Mouse (Mus musculus): Measurements from ENCODE around the gene Mroh7.
A peak's percentile ranks its signal among the peaks of the same experiment; 100 is the strongest.
"Not testable (repeated sequence)": the region's sequence is repeated elsewhere in the genome, so short reads cannot be mapped to it uniquely, and the experiment has no call there.

Mroh7 gene

GRCm38 (mm10) chr4:106730814-106731213, at the start of gene Mroh7:
Gene Mroh7, minus strand, starts transcription at chr4:106730925.
- no peak for DNase-seq (ENCODE audit: extremely low spot score)

GRCm38 (mm10) chr4:106780045-106780444, 49.3 kb upstream of the Mroh7 start:
- peak; percentile 67 for DNase-seq (ENCODE audit: extremely low spot score)

- peak; percentile 63 for DNase-seq (ENCODE audit: extremely low spot score)
Observed at GRCm38 (mm10) chr4:106778116-106778788, 47.5 kb upstream of the Mroh7 start.

- DNase-seq (ENCODE audit: extremely low spot score) = peak; percentile 51
Observed at GRCm38 (mm10) chr4:106776998-106777397, 46.3 kb upstream of the Mroh7 start.

- DNase-seq (ENCODE audit: extremely low spot score) = not testable (repeated sequence)
Observed at GRCm38 (mm10) chr4:106775767-106776166, 45.0 kb upstream of the Mroh7 start.

GRCm38 (mm10) chr4:106772558-106772957, 41.8 kb upstream of the Mroh7 start:
- no peak for DNase-seq (ENCODE audit: extremely low spot score)

GRCm38 (mm10) chr4:106769306-106769705, 38.6 kb upstream of the Mroh7 start:
- no peak for DNase-seq (ENCODE audit: extremely low spot score)

- no peak for DNase-seq (ENCODE audit: extremely low spot score)
Observed at GRCm38 (mm10) chr4:106764166-106764565, 33.4 kb upstream of the Mroh7 start.

GRCm38 (mm10) chr4:106751726-106752125, 21.0 kb upstream of the Mroh7 start:
- no peak for DNase-seq (ENCODE audit: extremely low spot score)

- peak; percentile 76 for DNase-seq (ENCODE audit: extremely low spot score)
Observed at GRCm38 (mm10) chr4:106749699-106750098, 19.0 kb upstream of the Mroh7 start.

GRCm38 (mm10) chr4:106747001-106747580, 16.4 kb upstream of the Mroh7 start:
- no peak for DNase-seq (ENCODE audit: extremely low spot score)

GRCm38 (mm10) chr4:106745862-106746261, 15.1 kb upstream of the Mroh7 start:
- no peak for DNase-seq (ENCODE audit: extremely low spot score)

- no peak for DNase-seq (ENCODE audit: extremely low spot score)
Observed at GRCm38 (mm10) chr4:106737904-106738303, 7.2 kb upstream of the Mroh7 start.

- DNase-seq (ENCODE audit: extremely low spot score) = not testable (repeated sequence)
Observed at GRCm38 (mm10) chr4:106736884-106737283, 6.2 kb upstream of the Mroh7 start.

- no peak for DNase-seq (ENCODE audit: extremely low spot score)
Observed at GRCm38 (mm10) chr4:106733636-106734035, 2.9 kb upstream of the Mroh7 start, which contains the start of gene Fam151a. Gene Fam151a, plus strand, starts transcription at chr4:106733889.

GRCm38 (mm10) chr4:106720631-106721030, 10.1 kb downstream of the Mroh7 start:
- no peak for DNase-seq (ENCODE audit: extremely low spot score)

- DNase-seq (ENCODE audit: extremely low spot score) = no peak
Observed at GRCm38 (mm10) chr4:106713622-106714021, 17.1 kb downstream of the Mroh7 start.

- peak; percentile 84 for DNase-seq (ENCODE audit: extremely low spot score)
Observed at GRCm38 (mm10) chr4:106708408-106708807, 22.3 kb downstream of the Mroh7 start.

GRCm38 (mm10) chr4:106707957-106708356, 22.8 kb downstream of the Mroh7 start:
- no peak for DNase-seq (ENCODE audit: extremely low spot score)

GRCm38 (mm10) chr4:106705096-106705665, 25.5 kb downstream of the Mroh7 start:
- DNase-seq (ENCODE audit: extremely low spot score) = no peak

- DNase-seq (ENCODE audit: extremely low spot score) = no peak
Observed at GRCm38 (mm10) chr4:106704416-106704815, 26.3 kb downstream of the Mroh7 start.

GRCm38 (mm10) chr4:106703956-106704355, 26.8 kb downstream of the Mroh7 start:
- no peak for DNase-seq (ENCODE audit: extremely low spot score)

GRCm38 (mm10) chr4:106700798-106701197, 29.9 kb downstream of the Mroh7 start:
- DNase-seq (ENCODE audit: extremely low spot score) = no peak

Data from embryo, embryonic 9.5 days (tissue).